Mouse (Mus musculus): ENCODE measurements around the gene Stx16. TPM values are rescaled to one million over a fixed set of nuclear protein-coding genes. Genes with fewer than 3 reads are reported as not detected.

The Stx16 gene
- total and polyA plus RNA-seq, 2 experiments from 2014 or later, result 10.5 to 35.4 TPM

DNA sequence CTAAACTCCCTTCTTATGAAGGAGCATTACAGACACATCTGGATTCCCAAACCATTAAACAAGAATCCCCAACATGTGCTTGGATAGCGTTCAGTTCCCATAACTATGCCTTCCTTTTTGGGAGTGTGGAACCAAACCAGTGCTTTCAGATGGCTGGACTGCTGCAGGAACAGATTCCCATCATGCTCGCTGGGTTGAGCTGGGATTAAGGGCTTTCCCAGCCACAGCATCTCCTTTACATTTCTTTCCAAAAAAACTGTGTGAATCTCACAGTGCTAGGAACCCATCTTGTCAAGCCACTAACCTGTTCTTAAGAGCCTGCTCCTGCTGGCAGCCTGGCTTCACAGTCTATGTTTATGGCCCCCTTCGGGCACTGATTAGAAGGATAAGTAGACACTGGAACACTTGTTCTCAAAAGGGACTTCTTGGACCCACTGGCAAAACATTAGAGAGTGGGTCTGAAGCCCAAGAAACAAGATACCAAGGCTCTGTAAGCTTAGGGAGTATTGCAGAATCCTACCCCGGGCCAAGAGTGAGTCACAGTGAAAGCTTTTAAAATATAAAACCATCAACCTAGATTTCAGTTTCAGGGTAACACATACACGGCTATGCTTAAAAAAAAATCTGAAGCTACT lies 2.8 kb upstream of the Stx16 start:
- Histone ChIP-seq H3K36me3 (ENCODE audit: insufficient read depth, low read length) (no peaks in the 10 kb centered on the region), H3K4me2 (ENCODE audit: low read depth, low read length, poor library complexity, severe bottlenecking) (no peak overlapping the region), H3K4me3 (ENCODE audit: low read depth, low read length) (no peak overlapping the region), H3K9me3 (ENCODE audit: low read length) (no peaks in the 10 kb centered on the region), H3K9ac (replicated peaks; ENCODE audit: low read length, poor library complexity, severe bottlenecking) (no peak overlapping the region), H3K27ac (ENCODE audit: low read depth, low read length) (no peak overlapping the region), H3K27me3 (ENCODE audit: insufficient read depth, low read length) (no peaks in the 10 kb centered on the region), H3K4me1 (ENCODE audit: insufficient read depth, low read length) (peaks cover 5% of the 10 kb centered on the region)
- 72% methylated on average over 5 of the region's 5 CpGs for WGBS
- ATAC-seq (ENCODE audit: low FRiP score) (no peak), DNase-seq (ENCODE audit: low spot score) (no peak)
- TF ChIP-seq CTCF (IDR thresholded peaks at IDR 0.05), result no peak

DNA sequence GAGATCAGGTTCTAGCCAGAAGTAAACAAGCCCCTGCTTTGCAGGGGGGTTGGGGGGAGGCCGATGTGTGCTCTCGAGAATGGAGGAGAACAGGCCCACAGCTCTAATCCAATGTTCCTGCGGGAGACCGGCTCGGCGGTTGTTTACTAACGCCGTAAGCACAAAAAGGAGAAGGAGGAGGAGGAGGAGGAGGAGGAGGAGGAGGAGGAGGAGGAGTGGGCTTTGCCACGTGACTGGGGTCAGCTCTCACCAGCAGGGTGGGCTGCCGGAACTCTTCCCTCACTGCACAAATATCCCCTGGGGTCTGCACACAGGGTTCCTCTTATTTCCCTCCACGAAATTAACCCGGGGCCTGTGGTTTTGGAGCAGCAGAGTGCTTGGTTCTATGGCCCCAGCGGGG lies 1.5 kb upstream of the Stx16 start:
- peaks cover 5% of the 10 kb centered on the region for H3K4me1 ChIP-seq (ENCODE audit: insufficient read depth, low read length)
- H3K27me3 ChIP-seq (ENCODE audit: insufficient read depth, low read length), result no peaks in the 10 kb centered on the region
- peak; percentile 53 for DNase-seq (ENCODE audit: low spot score)
- H3K36me3 ChIP-seq (ENCODE audit: insufficient read depth, low read length), result no peaks in the 10 kb centered on the region
- H3K9ac ChIP-seq (replicated peaks; ENCODE audit: low read length, poor library complexity, severe bottlenecking), result peak overlapping the region; percentile 58; the same call in 1 of the 2 replicates
- H3K27ac ChIP-seq (ENCODE audit: low read depth, low read length), result peak overlapping the region; percentile 71
- H3K4me3 ChIP-seq (ENCODE audit: low read depth, low read length), result peak overlapping the region; percentile 67
- no peak for ATAC-seq (ENCODE audit: low FRiP score)
- no peaks in the 10 kb centered on the region for H3K9me3 ChIP-seq (ENCODE audit: low read length)
- 0% methylated on average over 10 of the region's 13 CpGs for WGBS
- no peak; the same call in 1 of the 2 replicates for TF ChIP-seq CTCF (IDR thresholded peaks at IDR 0.05)
- peak overlapping the region; percentile 86 for H3K4me2 ChIP-seq (ENCODE audit: low read depth, low read length, poor library complexity, severe bottlenecking)

DNA sequence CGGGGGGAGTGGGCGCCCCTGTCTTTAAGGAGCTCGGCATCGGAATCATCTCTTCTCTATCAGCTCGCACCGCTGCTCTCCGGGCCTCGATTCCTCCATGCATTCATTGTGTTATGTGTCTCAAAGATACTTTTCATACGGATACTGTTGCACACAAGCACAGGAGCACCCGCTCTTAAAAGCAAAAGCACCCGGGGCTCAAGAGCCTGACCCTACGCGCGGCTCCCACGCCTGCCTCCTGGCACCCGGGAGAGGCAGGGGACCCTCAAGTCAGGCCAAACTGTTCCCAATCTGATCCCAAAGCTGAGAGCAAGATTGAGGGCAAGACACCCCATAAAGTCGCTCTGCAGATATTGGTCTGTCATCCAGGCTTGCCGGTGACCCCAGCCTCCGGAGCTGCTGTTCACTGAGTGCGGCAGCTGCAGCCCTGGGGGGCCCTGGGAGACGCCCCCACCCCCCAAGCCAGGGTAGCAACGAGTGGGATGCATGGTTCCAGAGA lies 987 bp upstream of the Stx16 start:
- under 1% methylated on average over 22 of the region's 22 CpGs for WGBS
- Histone ChIP-seq H3K36me3 (ENCODE audit: insufficient read depth, low read length) (no peaks in the 10 kb centered on the region), H3K4me1 (ENCODE audit: insufficient read depth, low read length) (peaks cover 5% of the 10 kb centered on the region), H3K27me3 (ENCODE audit: insufficient read depth, low read length) (no peaks in the 10 kb centered on the region), H3K9ac (replicated peaks; ENCODE audit: low read length, poor library complexity, severe bottlenecking) (peak overlapping the region; percentile 58; the same call in 1 of the 2 replicates), H3K27ac (ENCODE audit: low read depth, low read length) (peak overlapping the region; percentile 71), H3K4me2 (ENCODE audit: low read depth, low read length, poor library complexity, severe bottlenecking) (peak overlapping the region; percentile 86), H3K9me3 (ENCODE audit: low read length) (no peaks in the 10 kb centered on the region), H3K4me3 (ENCODE audit: low read depth, low read length) (peak overlapping the region; percentile 67)
- DNase-seq (ENCODE audit: low spot score), result no peak
- ATAC-seq (ENCODE audit: low FRiP score), result no peak
- no peak; the same call in 1 of the 2 replicates for TF ChIP-seq CTCF (IDR thresholded peaks at IDR 0.05)

DNA sequence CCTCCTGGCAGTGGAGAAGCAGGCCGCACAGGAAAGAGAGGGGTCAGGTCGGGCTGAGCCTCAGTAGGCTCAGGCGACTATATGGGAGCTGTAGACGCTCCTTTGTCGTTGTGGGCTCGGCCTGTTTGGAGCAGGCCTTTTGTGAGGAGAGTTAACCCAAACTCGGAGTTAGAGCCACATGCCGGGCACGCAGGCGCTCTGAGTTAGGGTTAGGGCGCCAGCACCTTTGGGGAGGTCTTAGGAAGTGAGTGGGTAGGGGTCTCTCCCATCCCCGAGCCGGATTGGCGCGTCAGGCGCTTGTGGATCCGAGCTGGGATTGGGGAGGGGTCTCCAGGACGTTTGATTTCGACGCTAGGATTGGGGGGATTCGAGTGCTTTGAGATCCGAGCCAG lies 321 bp downstream of the Stx16 start:
- H3K36me3 ChIP-seq (ENCODE audit: insufficient read depth, low read length), result no peaks in the 10 kb centered on the region
- peaks cover 5% of the 10 kb centered on the region for H3K4me1 ChIP-seq (ENCODE audit: insufficient read depth, low read length)
- ATAC-seq (ENCODE audit: low FRiP score) (peak; percentile 85), DNase-seq (ENCODE audit: low spot score) (peak; percentile 91)
- no peaks in the 10 kb centered on the region for H3K9me3 ChIP-seq (ENCODE audit: low read length)
- peak overlapping the region; percentile 86 for H3K4me2 ChIP-seq (ENCODE audit: low read depth, low read length, poor library complexity, severe bottlenecking)
- H3K27me3 ChIP-seq (ENCODE audit: insufficient read depth, low read length), result no peaks in the 10 kb centered on the region
- peak overlapping the region; percentile 60 for H3K9ac ChIP-seq (replicated peaks; ENCODE audit: low read length, poor library complexity, severe bottlenecking)
- no peak for TF ChIP-seq CTCF (IDR thresholded peaks at IDR 0.05)
- peak overlapping the region; percentile 71 for H3K27ac ChIP-seq (ENCODE audit: low read depth, low read length)
- WGBS, result 0% methylated on average over 22 of the region's 22 CpGs
- peak overlapping the region; percentile 67 for H3K4me3 ChIP-seq (ENCODE audit: low read depth, low read length)

DNA sequence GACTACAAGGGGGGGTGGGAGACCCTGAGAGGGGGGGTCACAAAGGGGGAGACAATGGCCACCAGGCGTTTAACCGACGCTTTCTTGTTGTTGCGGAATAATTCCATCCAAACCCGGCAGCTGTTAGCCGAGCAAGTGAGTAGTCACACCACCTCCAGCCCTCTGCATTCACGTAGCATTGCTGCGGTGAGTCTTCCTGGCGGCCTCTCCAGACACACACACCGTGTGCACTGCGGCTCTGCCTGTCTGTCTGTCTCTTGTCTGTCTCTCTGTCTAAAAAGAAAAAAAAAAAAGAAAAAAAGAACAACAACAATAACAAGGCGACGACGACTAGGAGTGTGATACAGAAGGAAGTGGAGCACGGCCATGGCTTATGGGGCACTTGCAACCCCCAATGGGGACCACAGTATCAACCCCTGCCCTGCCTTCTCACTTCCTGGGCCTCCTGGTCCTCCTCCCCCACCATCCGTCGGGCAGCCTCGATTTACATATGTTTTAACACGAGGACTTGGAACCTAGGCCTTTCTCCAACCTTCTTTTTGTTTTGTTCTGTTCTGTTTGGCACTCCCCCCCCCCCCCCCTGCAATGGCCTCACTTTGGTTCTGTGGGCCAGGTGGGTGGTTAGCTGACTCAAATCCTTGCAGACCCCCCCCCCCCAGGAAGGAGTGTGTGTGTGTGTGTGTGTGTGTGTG lies 1.0 kb downstream of the Stx16 start:
- ATAC-seq (ENCODE audit: low FRiP score) (peak; percentile 26; the same call in 1 of the 2 replicates), DNase-seq (ENCODE audit: low spot score) (peak; percentile 35)
- no peak for TF ChIP-seq CTCF (IDR thresholded peaks at IDR 0.05)
- peak overlapping the region; percentile 60 for H3K9ac ChIP-seq (replicated peaks; ENCODE audit: low read length, poor library complexity, severe bottlenecking)
- H3K9me3 ChIP-seq (ENCODE audit: low read length), result no peaks in the 10 kb centered on the region
- H3K4me2 ChIP-seq (ENCODE audit: low read depth, low read length, poor library complexity, severe bottlenecking), result peak overlapping the region; percentile 86
- peaks cover 5% of the 10 kb centered on the region for H3K4me1 ChIP-seq (ENCODE audit: insufficient read depth, low read length)
- WGBS, result under 1% methylated on average over 19 of the region's 19 CpGs
- no peaks in the 10 kb centered on the region for H3K27me3 ChIP-seq (ENCODE audit: insufficient read depth, low read length)
- no peaks in the 10 kb centered on the region for H3K36me3 ChIP-seq (ENCODE audit: insufficient read depth, low read length)
- peak overlapping the region; percentile 67 for H3K4me3 ChIP-seq (ENCODE audit: low read depth, low read length)
- H3K27ac ChIP-seq (ENCODE audit: low read depth, low read length), result peak overlapping the region; percentile 71; the same call in 1 of the 2 replicates
